In genomic region chr5:136051231-136052085, GRCm38 (mm10) we compare ENCODE assay signal across 9 mouse cellular contexts. TPM values are rescaled to one million over a fixed set of nuclear protein-coding genes. Genes with fewer than 3 reads are reported as not detected.
DNase-seq lines count a peak whose midpoint lies in the region; ATAC-seq and TF ChIP-seq lines count a peak whose summit lies in the region.
"Had no signal": no experiment of that assay in that cellular context is flagged by ENCODE, and none has a peak within 500 bp of the region (broad histone marks: within the 10 kb centered on the region; RNA-seq: fewer than 3 reads in every experiment).

No protein-coding gene starts in this region.

- H3K4me1 ChIP-seq in embryonic fibroblast, embryonic 13.5 days (ENCODE audit: control insufficient read depth, insufficient read depth, low read length): peaks cover 9% of the 10 kb centered on the region; the same call in 1 of the 2 replicates
- peaks cover 25% of the 10 kb centered on the region for H3K4me1 ChIP-seq in hindbrain, embryonic 10.5 days (replicated peaks)
- peaks cover 3% of the 10 kb centered on the region; the same call in 1 of the 2 replicates for H3K4me1 ChIP-seq in limb, embryonic 11.5 days (ENCODE audit: control insufficient read depth, insufficient read depth, low read length)
- peaks cover 14% of the 10 kb centered on the region for H3K4me1 ChIP-seq in neural tube, embryonic 13.5 days (replicated peaks)
- H3K4me1 ChIP-seq: liver, embryonic 15.5 days had no signal

- H3K36me3 ChIP-seq in hindbrain, embryonic 10.5 days: no peaks in the 10 kb centered on the region
- H3K36me3 ChIP-seq in limb, embryonic 11.5 days (ENCODE audit: control insufficient read depth, insufficient read depth, low read length): no peaks in the 10 kb centered on the region
- no peaks in the 10 kb centered on the region for H3K36me3 ChIP-seq in neural tube, embryonic 13.5 days
- H3K36me3 ChIP-seq: liver, embryonic 15.5 days had no signal

- no peaks in the 10 kb centered on the region for H3K9me3 ChIP-seq in hindbrain, embryonic 10.5 days
- H3K9me3 ChIP-seq in limb, embryonic 11.5 days (ENCODE audit: control insufficient read depth, low read length): no peaks in the 10 kb centered on the region
- no peaks in the 10 kb centered on the region for H3K9me3 ChIP-seq in neural tube, embryonic 13.5 days
- H3K9me3 ChIP-seq: liver, embryonic 15.5 days had no signal

- H3K27me3 ChIP-seq in hindbrain, embryonic 10.5 days (ENCODE audit: insufficient read depth, poor library complexity, severe bottlenecking): no peaks in the 10 kb centered on the region
- H3K27me3 ChIP-seq in limb, embryonic 11.5 days (ENCODE audit: control insufficient read depth, insufficient read depth, low read length): no peaks in the 10 kb centered on the region
- H3K27me3 ChIP-seq in neural tube, embryonic 13.5 days: no peaks in the 10 kb centered on the region
- H3K27me3 ChIP-seq: liver, embryonic 15.5 days had no signal

- 10% methylated on average over 10 of the region's 10 CpGs for WGBS in hindbrain, embryonic 10.5 days
- 24% methylated on average over 10 of the region's 10 CpGs for WGBS in limb, embryonic 11.5 days
- 5% methylated on average over 10 of the region's 10 CpGs for WGBS in neural tube, embryonic 13.5 days

- TF ChIP-seq POLR2A in embryonic fibroblast, embryonic 13.5 days (IDR thresholded peaks at IDR 0.05; ENCODE audit: low read depth, low read length): peak; percentile 45; the same call in 1 of the 2 replicates

- ATAC-seq in limb, embryonic 11.5 days (ENCODE audit: insufficient number of reproducible peaks, low FRiP score, low TSS enrichment, low read depth): peak; percentile 47; the same call in 1 of the 2 replicates
- peak; percentile 89 for ATAC-seq in neural tube, embryonic 13.5 days (ENCODE audit: low read depth)
- ATAC-seq in megakaryocyte-erythroid progenitor cell, adult 5-6 weeks (replicated peaks; ENCODE audit: low FRiP score, low TSS enrichment, poor library complexity, severe bottlenecking): no peak

- no peak overlapping the region for H3K4me2 ChIP-seq in limb, embryonic 11.5 days (ENCODE audit: low read depth, severe bottlenecking)
- H3K4me2 ChIP-seq in neural tube, embryonic 13.5 days: 0 out of 2 replicates have a peak overlapping the region, but pooled peaks have one; percentile 9
- H3K4me2 ChIP-seq: liver, embryonic 15.5 days had no signal

- no peak overlapping the region for H3K4me3 ChIP-seq in embryonic fibroblast, embryonic 13.5 days (ENCODE audit: insufficient read depth, low read length)
- H3K4me3 ChIP-seq in hindbrain, embryonic 10.5 days: peak overlapping the region; percentile 23
- no peak overlapping the region for H3K4me3 ChIP-seq in limb, embryonic 11.5 days (ENCODE audit: low read depth, low read length)
- H3K4me3 ChIP-seq in neural tube, embryonic 13.5 days: no peak overlapping the region
- H3K4me3 ChIP-seq: liver, embryonic 15.5 days had no signal

- H3K9ac ChIP-seq in limb, embryonic 11.5 days (ENCODE audit: low read length): no peak overlapping the region
- H3K9ac ChIP-seq in neural tube, embryonic 13.5 days: no peak overlapping the region
- H3K9ac ChIP-seq: liver, embryonic 15.5 days had no signal

- no peak for TF ChIP-seq CTCF in embryonic fibroblast, embryonic 13.5 days (IDR thresholded peaks at IDR 0.05; ENCODE audit: borderline replicate concordance, insufficient read depth, low read length)

- DNase-seq in urinary bladder, postnatal 14 days (ENCODE audit: low spot score): peak; percentile 84
- no peak for DNase-seq in urinary bladder, adult 2 months (ENCODE audit: low spot score)
- DNase-seq in hindbrain, embryonic 10.5 days (ENCODE audit: low spot score): peak; percentile 83
- DNase-seq in limb, embryonic 11.5 days (ENCODE audit: low spot score): peak; percentile 51
- DNase-seq in thymus, postnatal 36 days: no peak

- H3K27ac ChIP-seq in embryonic fibroblast, embryonic 13.5 days (ENCODE audit: insufficient read depth, low read length): peak overlapping the region; percentile 95
- peak overlapping the region; percentile 88 for H3K27ac ChIP-seq in hindbrain, embryonic 10.5 days
- no peak overlapping the region; the same call in 1 of the 2 replicates for H3K27ac ChIP-seq in limb, embryonic 11.5 days (replicated peaks; ENCODE audit: low read depth, low read length)
- H3K27ac ChIP-seq in neural tube, embryonic 13.5 days (replicated peaks): peak overlapping the region; percentile 76
- H3K27ac ChIP-seq: liver, embryonic 15.5 days had no signal

RNA-seq across cellular contexts. Expression of gene Upk3bl, which starts 2.8 kb away (rescaled TPM):
- polyA plus RNA-seq in urinary bladder, adult 2 months (2012; rRNA removed): 4.5 and 6.1 TPM in 2 replicates
- not detected in 2 replicates for polyA plus RNA-seq in embryonic fibroblast, embryonic 13.5 days (2011; ENCODE audit: insufficient read length, low read depth, missing spikeins)
- 1.1 and 1.8 TPM in 2 replicates for polyA plus RNA-seq in hindbrain, embryonic 10.5 days (2016; fragmentation: Nextera tagmentation; extraction: Ambion mirVana)
- 4.0 TPM in 2 replicates for polyA plus RNA-seq in limb, embryonic 11.5 days (2014; fragmentation: Nextera tagmentation; extraction: Ambion mirVana)
- polyA plus RNA-seq in neural tube, embryonic 13.5 days (2015; fragmentation: Nextera tagmentation; extraction: Ambion mirVana): 0.63 TPM in 1 of 2 replicates, not detected in the other
- not detected in 2 replicates for total RNA-seq in megakaryocyte-erythroid progenitor cell, adult 5-6 weeks (2014; fragmentation: Nextera tagmentation)
- not detected in 2 replicates for total RNA-seq in megakaryocyte-erythroid progenitor cell, adult 5-6 weeks (2017)

RNA-seq across cellular contexts. Expression of gene Upk3b, which starts 13.2 kb away (rescaled TPM):
- polyA plus RNA-seq in urinary bladder, adult 2 months (2012; rRNA removed): 113 and 152 TPM in 2 replicates
- 0.23 and 1.0 TPM in 2 replicates for polyA plus RNA-seq in embryonic fibroblast, embryonic 13.5 days (2011; ENCODE audit: insufficient read length, low read depth, missing spikeins)
- polyA plus RNA-seq in hindbrain, embryonic 10.5 days (2016; fragmentation: Nextera tagmentation; extraction: Ambion mirVana): 0.09 and 0.26 TPM in 2 replicates
- polyA plus RNA-seq in limb, embryonic 11.5 days (2014; fragmentation: Nextera tagmentation; extraction: Ambion mirVana): 0.18 and 0.67 TPM in 2 replicates
- polyA plus RNA-seq in neural tube, embryonic 13.5 days (2015; fragmentation: Nextera tagmentation; extraction: Ambion mirVana): 0.14 and 0.20 TPM in 2 replicates
- total RNA-seq in megakaryocyte-erythroid progenitor cell, adult 5-6 weeks (2014; fragmentation: Nextera tagmentation): not detected in 2 replicates
- total RNA-seq in megakaryocyte-erythroid progenitor cell, adult 5-6 weeks (2017): not detected in 2 replicates

RNA-seq across cellular contexts. Expression of gene Rasa4, which starts 32.3 kb away (rescaled TPM):
- polyA plus RNA-seq in urinary bladder, adult 2 months (2012; rRNA removed): 10.6 and 16.6 TPM in 2 replicates
- polyA plus RNA-seq in embryonic fibroblast, embryonic 13.5 days (2011; ENCODE audit: insufficient read length, low read depth, missing spikeins): 20.6 and 39.8 TPM in 2 replicates
- polyA plus RNA-seq in hindbrain, embryonic 10.5 days (2016; fragmentation: Nextera tagmentation; extraction: Ambion mirVana): 4.8 and 5.5 TPM in 2 replicates
- polyA plus RNA-seq in limb, embryonic 11.5 days (2014; fragmentation: Nextera tagmentation; extraction: Ambion mirVana): 3.3 and 4.4 TPM in 2 replicates
- 19.7 and 19.9 TPM in 2 replicates for polyA plus RNA-seq in neural tube, embryonic 13.5 days (2015; fragmentation: Nextera tagmentation; extraction: Ambion mirVana)
- 3.9 and 5.2 TPM in 2 replicates for total RNA-seq in megakaryocyte-erythroid progenitor cell, adult 5-6 weeks (2014; fragmentation: Nextera tagmentation)
- 1.7 and 2.1 TPM in 2 replicates for total RNA-seq in megakaryocyte-erythroid progenitor cell, adult 5-6 weeks (2017)

RNA-seq across cellular contexts. Expression of gene Dtx2, which starts 56.9 kb away (rescaled TPM):
- 16.8 and 17.3 TPM in 2 replicates for polyA plus RNA-seq in urinary bladder, adult 2 months (2012; rRNA removed)
- 8.5 and 10.9 TPM in 2 replicates for polyA plus RNA-seq in embryonic fibroblast, embryonic 13.5 days (2011; ENCODE audit: insufficient read length, low read depth, missing spikeins)
- polyA plus RNA-seq in hindbrain, embryonic 10.5 days (2016; fragmentation: Nextera tagmentation; extraction: Ambion mirVana): 34.8 and 38.1 TPM in 2 replicates
- polyA plus RNA-seq in limb, embryonic 11.5 days (2014; fragmentation: Nextera tagmentation; extraction: Ambion mirVana): 32.3 and 33.8 TPM in 2 replicates
- polyA plus RNA-seq in neural tube, embryonic 13.5 days (2015; fragmentation: Nextera tagmentation; extraction: Ambion mirVana): 25.6 and 26.5 TPM in 2 replicates
- total RNA-seq in megakaryocyte-erythroid progenitor cell, adult 5-6 weeks (2014; fragmentation: Nextera tagmentation): 5.6 and 22.1 TPM in 2 replicates
- 2.3 and 4.2 TPM in 2 replicates for total RNA-seq in megakaryocyte-erythroid progenitor cell, adult 5-6 weeks (2017)

Comparison
In these comparisons a context has a peak if more than half of its experiments do, and no peak if none do; other contexts are left out.
1. DNase-seq: peak in urinary bladder, postnatal 14 days (single experiment), hindbrain, embryonic 10.5 days (single experiment) and limb, embryonic 11.5 days (single experiment); none in urinary bladder, adult 2 months (single experiment) and thymus, postnatal 36 days (0 of 2).
2. RNA of gene Upk3b, which starts 13.2 kb away (polyA plus RNA-seq): 113 to 152 TPM in urinary bladder, adult 2 months; 0.23 to 1.0 TPM in embryonic fibroblast, embryonic 13.5 days, 0.18 to 0.67 TPM in limb, embryonic 11.5 days, 0.09 to 0.26 TPM in hindbrain, embryonic 10.5 days and 0.14 to 0.20 TPM in neural tube, embryonic 13.5 days; every median in the first group is over 10 times any median in the second.